Mouse (Mus musculus) c-Kit-positive CD71-positive TER-119-positive erythroid progenitor cells, embryonic 14.5 days (primary cell): Measurements from ENCODE around the gene Ugt1a6b.
"Not testable (repeated sequence)": the region's sequence is repeated elsewhere in the genome, so short reads cannot be mapped to it uniquely, and the experiment has no call there.

Experiments
- DNase-seq: peaks from one replicate; pipeline ENCODE4 v3.0.0-alpha.2; 2013; ENCODE audit warnings: low spot score

Gene Ugt1a6b

GRCm38 (mm10) chr1:88121521-88121920, 18.5 kb downstream of the Ugt1a6b start:
- not testable (repeated sequence) for DNase-seq

DNA sequence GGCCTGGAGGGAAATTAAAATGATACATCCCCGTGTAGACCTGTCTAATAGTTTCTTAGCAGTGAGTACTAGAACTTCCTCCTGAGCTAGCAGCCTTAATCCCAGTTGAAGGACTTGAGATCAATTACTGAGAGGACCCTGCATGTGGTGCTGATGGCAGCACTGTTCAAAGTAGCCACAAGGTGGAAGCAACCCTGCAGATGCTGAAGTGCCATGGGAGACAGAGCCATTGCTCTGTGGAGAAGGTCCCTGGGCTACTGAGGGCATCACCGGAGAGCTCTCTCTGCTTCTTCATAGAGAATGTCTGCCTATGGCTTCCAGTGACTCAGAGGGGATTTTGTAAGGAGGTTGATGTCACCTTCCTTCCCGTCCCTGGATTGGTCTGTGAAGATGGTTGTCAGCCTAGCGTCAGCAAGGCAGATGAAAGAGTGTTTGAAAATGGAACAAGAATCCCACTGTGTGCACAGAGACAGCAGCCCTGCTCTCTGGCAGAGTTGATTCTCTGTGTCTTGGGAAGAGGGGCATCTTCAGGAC, 22.8 kb downstream of the Ugt1a6b start:
- not testable (repeated sequence) for DNase-seq

DNA sequence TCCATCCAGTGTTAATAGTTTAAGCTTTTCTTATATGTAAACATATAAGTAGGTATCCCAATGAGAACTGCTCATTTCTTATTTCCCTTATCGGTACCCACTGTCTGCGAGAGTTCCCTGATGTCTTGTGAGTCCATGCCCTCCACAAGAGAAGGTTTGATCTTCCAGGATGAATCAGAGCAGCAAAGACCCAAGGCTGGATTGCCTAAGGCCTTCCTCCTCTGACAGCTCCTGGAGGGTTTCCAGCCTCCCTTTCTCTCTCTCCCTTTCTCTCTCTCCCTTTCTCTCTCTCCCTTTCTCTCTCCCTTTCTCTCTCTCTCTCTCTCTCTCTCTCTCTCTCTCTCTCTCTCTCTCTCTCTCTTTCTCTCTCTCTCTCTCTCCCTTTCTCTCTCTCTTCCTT, 26.0 kb downstream of the Ugt1a6b start:
- DNase-seq: not testable (repeated sequence)

DNA sequence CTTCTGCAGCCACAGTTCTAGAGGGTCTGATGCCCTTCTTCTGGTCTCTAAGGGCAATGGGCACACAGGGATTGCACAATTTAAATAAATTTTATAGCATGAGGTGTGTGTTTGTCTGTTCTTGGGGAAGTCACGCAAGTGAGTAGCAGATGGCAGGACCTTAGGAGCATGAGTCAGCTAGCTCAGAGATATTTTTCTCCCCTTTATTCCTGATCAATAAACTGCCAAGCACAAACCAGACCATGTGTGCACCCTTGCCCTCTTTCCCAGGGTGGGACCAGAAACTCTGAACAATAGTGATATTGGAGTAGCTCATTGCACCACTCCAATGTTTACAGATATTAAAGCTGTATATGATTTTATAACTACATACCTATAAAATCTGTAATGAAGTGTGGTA, 27.2 kb downstream of the Ugt1a6b start:
- DNase-seq: not testable (repeated sequence)

- DNase-seq: no peak
Observed at GRCm38 (mm10) chr1:88133908-88134456, 30.9 kb downstream of the Ugt1a6b start.

DNA sequence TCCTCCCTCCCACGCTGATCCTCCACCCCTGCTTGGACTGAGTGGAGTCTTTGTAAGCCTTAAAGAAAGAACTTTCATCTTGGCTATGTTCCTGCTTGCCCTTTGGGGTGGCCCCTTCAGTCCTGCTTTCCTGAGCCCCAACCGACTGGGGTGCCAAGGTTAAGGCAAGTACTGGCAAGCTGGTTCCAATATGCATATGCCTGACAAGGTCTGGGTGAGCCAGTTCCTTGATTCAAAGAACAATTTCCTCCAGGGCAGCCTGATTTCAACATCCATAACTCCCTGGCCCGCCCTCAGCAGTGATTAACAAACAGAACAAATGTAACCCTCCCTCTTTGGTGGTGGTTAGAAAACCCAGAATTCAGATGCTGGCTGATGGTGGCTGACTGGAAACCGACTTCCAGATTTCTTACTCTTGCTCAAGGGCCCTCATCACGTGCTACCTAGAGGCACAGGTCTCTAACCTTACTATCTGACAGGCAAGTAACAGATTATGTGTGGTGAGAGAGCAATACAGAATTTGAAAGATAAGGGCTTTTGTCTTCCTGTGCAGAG, 31.5 kb downstream of the Ugt1a6b start, which contains the start of gene Ugt1a6a:
Gene Ugt1a6a (plus strand): TSS at position 353 of the 555 bp plus-strand sequence.
- DNase-seq: not testable (repeated sequence)

DNA sequence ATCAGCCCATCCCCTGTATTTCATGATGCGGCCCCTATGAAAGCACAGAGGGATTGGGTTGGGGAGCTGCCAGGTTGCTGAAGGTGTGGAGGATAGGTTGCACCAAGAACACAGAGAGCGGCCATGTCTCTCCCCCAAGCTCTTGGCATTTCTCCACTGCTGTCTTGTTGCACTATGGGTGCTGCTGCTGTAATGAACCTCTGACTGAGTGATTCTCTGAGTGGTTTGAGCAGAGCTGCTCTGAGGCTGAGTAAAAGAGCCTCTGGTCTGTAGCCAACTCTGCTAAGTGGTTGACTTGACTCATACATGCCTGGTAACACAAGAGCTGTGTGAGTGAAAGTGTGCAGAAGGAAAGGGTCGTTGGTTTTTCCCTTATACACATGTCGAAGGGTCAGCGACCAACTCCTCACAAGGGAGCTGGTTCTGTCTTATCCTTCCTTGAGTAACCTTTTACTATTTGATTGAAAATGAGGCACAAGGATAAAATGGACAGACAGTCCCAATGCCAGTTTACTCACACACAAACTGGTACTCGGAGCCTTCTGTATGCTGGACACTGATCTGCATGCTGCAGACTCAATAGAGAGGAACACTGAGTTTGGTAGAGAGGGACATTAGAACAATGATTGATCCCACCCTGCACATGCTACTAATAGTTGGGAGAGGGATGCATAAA, 32.3 kb downstream of the Ugt1a6b start:
- not testable (repeated sequence) for DNase-seq

- no peak for DNase-seq
Observed at GRCm38 (mm10) chr1:88136646-88137045, 33.6 kb downstream of the Ugt1a6b start.

GRCm38 (mm10) chr1:88137264-88137663, 34.2 kb downstream of the Ugt1a6b start:
- DNase-seq: no peak

- DNase-seq: no peak
Observed at GRCm38 (mm10) chr1:88138145-88138544, 35.1 kb downstream of the Ugt1a6b start.

- not testable (repeated sequence) for DNase-seq
Observed at GRCm38 (mm10) chr1:88140492-88140891, 37.4 kb downstream of the Ugt1a6b start.

DNA sequence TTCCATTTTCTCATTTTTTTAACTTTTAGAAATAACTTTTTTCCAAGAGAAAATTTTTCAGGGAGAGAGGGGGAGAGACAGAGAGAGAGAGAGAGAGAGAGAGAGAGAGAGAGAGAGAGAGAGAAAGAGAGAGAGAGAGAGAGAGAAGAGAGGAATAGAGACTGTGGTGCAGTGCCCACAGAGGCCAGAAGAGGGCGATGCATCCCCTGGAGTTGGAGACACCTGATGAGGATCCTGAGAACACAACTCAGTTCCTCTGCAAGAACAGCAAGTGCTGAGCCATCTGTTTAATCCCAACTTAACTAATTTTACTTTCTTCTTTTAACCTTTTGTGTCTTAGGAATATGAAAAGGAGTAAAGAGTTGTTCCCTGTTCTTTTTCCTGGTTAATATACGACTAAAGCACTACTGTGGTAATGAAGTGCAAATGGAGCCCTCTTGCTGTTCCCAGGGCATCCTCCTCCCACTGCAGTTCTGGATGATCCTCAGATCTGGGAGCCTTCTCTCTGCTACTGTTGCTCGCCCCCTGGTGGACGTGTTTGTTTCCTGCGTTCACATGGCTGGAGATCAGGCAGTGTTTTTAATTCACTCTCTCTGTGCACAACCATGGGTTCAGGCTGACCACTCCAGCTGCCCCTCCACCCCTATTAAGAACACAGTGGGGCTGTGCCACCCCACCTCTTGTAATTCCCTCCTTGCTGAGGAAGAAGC, 41.1 kb downstream of the Ugt1a6b start:
- peak; percentile 16 for DNase-seq

- DNase-seq: not testable (repeated sequence)
Observed at GRCm38 (mm10) chr1:88145278-88145677, 42.2 kb downstream of the Ugt1a6b start.

DNA sequence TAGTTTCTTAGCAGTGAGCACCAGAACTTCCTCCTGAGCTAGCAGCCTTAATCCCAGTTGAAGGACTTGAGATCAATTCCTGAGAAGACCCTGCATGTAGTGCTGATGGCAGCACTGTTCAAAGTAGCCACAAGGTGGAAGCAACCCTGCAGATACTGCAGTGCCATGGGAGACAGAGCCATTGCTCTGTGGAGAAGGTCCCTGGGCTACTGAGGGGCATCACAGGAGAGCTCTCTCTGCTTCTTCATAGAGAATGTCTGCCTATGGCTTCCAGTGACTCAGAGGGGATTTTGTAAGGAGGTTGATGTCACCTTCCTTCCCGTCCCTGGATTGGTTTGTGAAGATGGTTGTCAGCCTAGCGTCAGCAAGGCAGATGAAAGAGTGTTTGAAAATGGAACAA, 47.1 kb downstream of the Ugt1a6b start:
- not testable (repeated sequence) for DNase-seq

DNA sequence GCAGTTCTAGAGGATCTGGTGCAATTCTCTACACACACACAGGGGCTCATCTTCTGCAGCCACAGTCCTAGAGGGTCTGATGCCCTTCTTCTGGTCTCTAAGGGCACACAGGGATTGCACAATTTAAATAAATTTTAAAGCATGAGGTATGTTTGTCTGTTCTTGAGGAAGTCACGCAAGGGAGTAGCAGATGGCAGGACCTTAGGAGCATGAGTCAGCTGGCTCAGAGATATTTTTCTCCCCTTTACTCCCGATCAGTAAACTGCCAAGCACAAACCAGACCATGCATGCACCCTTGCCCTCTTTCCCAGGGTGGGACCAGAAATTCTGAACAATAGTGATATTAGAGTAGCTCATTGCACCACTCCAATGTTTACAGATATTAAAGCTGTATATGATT, 55.4 kb downstream of the Ugt1a6b start:
- no peak for DNase-seq

DNA sequence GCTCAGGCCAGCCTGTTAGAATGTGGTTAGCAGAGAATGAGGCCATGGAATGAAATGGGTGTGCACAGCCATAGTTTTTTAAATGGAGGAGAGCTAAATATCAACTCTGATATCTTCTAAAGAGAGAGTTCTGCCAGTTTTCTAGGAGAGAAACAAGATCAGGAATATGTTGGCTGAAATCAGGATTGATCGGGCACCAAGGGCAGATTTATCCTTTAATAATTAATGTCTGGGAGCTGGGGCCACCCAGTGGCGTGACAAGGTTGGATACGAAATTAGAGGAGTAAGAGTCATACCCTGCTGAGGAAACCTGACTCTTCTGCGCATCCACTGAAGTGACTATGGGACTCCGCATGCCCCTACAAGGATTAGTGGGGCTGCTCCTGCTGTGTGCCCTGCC, 62.7 kb downstream of the Ugt1a6b start, which contains the start of gene Ugt1a5:
Gene Ugt1a5 (plus strand): TSS at position 302 of the 400 bp plus-strand sequence.
- no peak for DNase-seq

- DNase-seq: not testable (repeated sequence)
Observed at GRCm38 (mm10) chr1:88172190-88172589, 69.1 kb downstream of the Ugt1a6b start.

- no peak for DNase-seq
Observed at GRCm38 (mm10) chr1:88179657-88180056, 76.6 kb downstream of the Ugt1a6b start.

- no peak for DNase-seq
Observed at GRCm38 (mm10) chr1:88186325-88186935, 83.4 kb downstream of the Ugt1a6b start.

- DNase-seq: no peak
Observed at GRCm38 (mm10) chr1:88192136-88192535, 89.1 kb downstream of the Ugt1a6b start.

- DNase-seq: no peak
Observed at GRCm38 (mm10) chr1:88195687-88196086, 92.6 kb downstream of the Ugt1a6b start.

DNA sequence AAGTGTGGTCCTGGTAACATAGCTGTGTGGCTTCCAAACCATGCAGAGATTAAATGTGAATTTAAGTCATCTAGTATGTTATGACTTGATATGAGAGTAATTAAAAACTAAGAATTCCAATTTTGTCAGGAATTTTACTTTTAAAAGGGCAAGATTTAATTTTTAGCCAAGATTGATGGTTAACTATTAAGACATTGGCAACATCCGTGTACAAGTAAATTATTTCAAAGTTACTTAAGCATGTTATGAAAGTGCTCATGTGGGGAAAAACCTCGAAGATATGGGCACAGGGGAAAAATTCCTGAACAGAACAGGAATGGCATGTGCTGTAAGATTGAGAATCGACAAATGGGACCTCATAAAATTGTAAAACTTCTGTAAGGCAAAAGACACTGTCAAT, 94.4 kb downstream of the Ugt1a6b start:
- DNase-seq: no peak
